Mouse (Mus musculus) pancreas, adult 10 weeks (tissue): ENCODE results near the gene Tmem101. TPM values are rescaled to one million over a fixed set of nuclear protein-coding genes. Genes with fewer than 3 reads are reported as not detected.

ENCODE experiments used
- polyA plus RNA-seq: library from polyadenylated mRNA; stranded (reverse); fragments of 350-450 nt; fragmentation: Illumina TruSeq; extraction: RNeasy Lipid Tissue Mini Kit (QIAGEN cat#74804); gene quantifications from one replicate; pipeline ENCODE4 v1.2.3, GENCODE M21; 2015; ENCODE audit warnings: low read depth, low replicate concordance; ENCODE audit not compliant: insufficient read depth

Tmem101 gene
- polyA plus RNA-seq: 4.6 TPM

GRCm38 (mm10) chr11:102156039-102156785 is at the start of gene Tmem101:
Tmem101 (minus strand) TSS chr11:102156404.

DNA sequence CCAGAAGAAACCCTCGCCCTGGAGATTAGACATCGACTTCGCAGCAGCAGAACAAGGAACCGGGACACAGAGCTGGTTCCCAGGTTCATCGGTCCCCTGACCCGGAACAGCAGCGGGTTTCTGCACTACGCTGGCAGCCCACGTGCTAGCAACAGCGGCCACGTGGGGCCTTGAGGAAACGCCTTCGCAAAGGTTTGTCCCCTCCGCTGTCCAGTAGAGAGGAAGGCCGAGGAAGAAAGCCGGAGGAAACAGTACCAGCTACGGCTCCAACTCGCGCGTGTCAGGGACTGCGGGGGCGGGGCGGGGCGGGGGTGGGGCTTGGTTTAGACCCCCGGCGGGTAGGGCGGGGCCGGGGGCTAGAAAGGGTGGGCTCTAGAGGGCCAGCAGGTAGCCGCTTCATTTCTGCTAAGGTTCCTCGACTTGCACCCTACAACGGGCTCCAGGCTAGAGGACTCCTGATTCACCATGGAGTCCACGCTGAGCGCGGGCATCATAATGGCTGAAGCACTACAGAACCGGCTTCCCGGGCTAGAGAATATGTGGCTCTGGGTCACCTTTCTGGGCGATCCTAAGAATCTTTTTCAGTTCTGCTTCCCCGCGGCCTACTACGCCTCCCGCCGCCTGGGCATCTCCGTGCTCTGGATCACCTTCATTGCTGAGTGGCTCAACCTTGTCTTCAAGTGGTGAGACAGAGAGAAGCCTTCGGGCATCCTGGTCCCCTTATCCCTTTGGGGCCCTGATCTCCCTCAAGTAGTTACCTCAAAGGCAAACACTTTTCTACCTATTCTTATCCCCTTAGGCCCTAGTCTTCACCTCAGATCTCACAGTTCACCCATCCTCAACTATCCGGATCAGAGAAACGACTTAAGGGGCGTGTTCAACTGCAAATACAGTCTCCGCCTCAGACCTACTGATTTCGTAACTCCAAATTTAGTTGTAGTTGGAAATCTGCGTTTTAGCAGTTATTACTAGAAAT is 33.5 kb upstream of the Tmem101 start, which contains the start of gene G6pc3:
TSS of gene G6pc3 (plus strand) at position 160 of the 976 bp plus-strand sequence.

DNA sequence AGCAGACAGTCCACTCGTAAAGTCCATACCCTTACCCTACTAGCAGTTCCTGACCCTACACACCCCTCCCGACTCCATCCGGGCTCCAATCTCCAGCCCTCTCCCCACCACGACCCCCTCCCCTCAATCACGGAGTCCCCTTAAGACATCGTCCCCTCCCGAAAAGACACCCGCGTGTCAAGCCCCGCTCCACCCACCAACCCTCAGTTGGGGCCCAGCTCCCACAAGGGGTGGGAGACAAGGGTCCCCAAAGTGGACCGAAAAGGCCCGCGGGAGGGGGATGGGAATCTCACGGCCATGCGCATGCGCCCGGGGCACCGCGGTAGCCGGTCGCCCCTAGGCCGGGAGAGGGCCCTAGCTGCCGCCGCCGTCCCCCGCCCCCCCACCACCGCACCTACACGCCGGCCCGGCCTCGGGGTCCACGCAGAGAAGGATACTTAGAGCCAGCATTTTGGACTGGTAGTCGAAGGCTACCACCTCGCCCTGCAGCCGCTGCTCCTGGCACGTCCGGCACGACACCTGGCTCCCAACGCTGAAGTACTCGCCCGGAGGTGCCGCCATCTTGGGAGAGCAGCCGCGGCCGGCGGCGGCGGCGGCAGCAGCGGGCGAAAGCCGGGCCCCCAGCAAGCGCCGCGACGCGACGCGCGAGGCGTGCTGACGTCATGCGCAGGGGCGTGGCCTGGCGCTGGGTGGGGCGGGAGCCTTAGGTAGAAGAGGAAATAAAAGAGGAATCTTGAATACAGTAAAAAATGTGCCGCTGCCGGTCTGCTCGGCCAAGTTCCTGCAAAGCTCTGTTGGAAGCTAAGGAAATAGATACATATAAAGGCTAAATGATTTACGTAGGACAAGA is 28.7 kb upstream of the Tmem101 start, which contains the start of gene Lsm12:
TSS of gene Lsm12 (minus strand) at position 651 of the 850 bp plus-strand sequence.

DNA sequence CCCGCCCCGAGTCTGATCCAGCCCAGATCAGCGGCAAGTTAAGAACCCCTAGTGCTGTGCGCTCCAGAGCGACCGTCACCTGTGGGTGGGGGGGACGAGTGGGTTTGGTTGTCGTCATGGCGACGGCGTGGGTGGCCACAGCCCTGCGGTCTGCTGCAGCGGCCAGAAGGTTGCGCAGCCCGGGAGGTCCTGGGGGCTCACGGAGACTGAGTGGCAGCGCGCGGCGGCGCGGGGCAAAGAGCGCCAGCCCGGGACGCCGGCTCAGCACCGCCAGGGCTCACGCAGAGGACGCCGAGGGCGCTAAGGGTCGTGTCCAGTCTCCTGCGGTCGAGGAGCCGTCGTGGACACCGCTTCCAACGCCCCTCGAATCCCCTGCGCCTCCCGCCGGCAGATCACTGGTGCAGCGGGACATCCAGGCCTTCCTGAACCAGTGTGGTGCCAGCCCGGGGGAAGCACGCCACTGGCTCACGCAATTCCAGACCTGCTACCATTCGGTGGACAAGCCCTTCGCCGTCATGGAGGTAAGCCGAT is 10.7 kb downstream of the Tmem101 start, which contains the start of gene Nags:
TSS of gene Nags (plus strand) at position 43 of the 531 bp plus-strand sequence.

DNA sequence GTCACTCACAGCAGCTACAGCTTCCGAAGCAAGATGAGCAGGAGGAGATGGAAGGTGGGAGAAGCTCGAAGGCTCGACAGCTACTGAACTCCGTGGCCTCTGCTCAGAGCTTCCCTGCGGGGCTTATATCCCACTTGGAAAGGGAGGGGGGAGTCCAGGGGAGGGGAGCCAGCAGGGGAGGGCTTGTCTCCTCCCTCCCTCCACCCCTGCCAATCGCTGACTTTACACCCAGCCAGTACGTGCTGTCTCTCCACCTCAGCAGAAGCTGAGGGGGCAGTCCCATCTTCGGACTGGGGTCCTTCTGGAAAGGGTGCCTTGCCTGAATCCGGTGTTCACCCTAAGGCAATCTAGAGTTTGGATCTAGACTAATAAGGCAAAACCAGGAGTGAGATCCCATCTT is 48.5 kb downstream of the Tmem101 start, which contains the start of gene Pyy:
TSS of gene Pyy (minus strand) at position 101 of the 400 bp plus-strand sequence.

Other genes with a start within 250 kb of the Tmem101 start
- gene Sost, start 189.4 kb downstream of the Tmem101 start, polyA plus RNA-seq: not detected
- not detected for gene Cfap97d1, start 172.1 kb downstream of the Tmem101 start, polyA plus RNA-seq
- 14.7 TPM for gene Dusp3, start 169.4 kb downstream of the Tmem101 start, polyA plus RNA-seq
- gene Mpp3, start 127.9 kb downstream of the Tmem101 start, polyA plus RNA-seq: 1.8 TPM
- 30.6 TPM for gene Cd300lg, start 114.9 kb downstream of the Tmem101 start, polyA plus RNA-seq
- gene Mpp2, start 67.9 kb downstream of the Tmem101 start, polyA plus RNA-seq: 3.7 TPM
- gene Ppy, start 55.1 kb downstream of the Tmem101 start, polyA plus RNA-seq: 164 TPM
- 196 TPM for gene Pyy, start 48.6 kb downstream of the Tmem101 start, polyA plus RNA-seq
- gene Nags, start 10.9 kb downstream of the Tmem101 start, polyA plus RNA-seq: 0.54 TPM
- gene Lsm12, start 28.9 kb upstream of the Tmem101 start, polyA plus RNA-seq: 7.2 TPM
- 15.2 TPM for gene G6pc3, start 33.2 kb upstream of the Tmem101 start, polyA plus RNA-seq
- 28.4 TPM for gene Hdac5, start 73.8 kb upstream of the Tmem101 start, polyA plus RNA-seq
- not detected for gene BC030867, start 92.5 kb upstream of the Tmem101 start, polyA plus RNA-seq
- gene Asb16, start 112.3 kb upstream of the Tmem101 start, polyA plus RNA-seq: 1.0 TPM
- 12.1 TPM for gene Tmub2, start 128.5 kb upstream of the Tmem101 start, polyA plus RNA-seq
- 8.1 TPM for gene Atxn7l3, start 140.2 kb upstream of the Tmem101 start, polyA plus RNA-seq
- gene Ubtf, start 163.3 kb upstream of the Tmem101 start, polyA plus RNA-seq: 18.2 TPM
- gene Slc4a1, start 209.8 kb upstream of the Tmem101 start, polyA plus RNA-seq: not detected
- 8.0 TPM for gene Rundc3a, start 237.0 kb upstream of the Tmem101 start, polyA plus RNA-seq